Mouse (Mus musculus) embryonic fibroblast, embryonic 13.5 days (primary cell): Measurements from ENCODE around the gene Ccdc17. TPM values are rescaled to one million over a fixed set of nuclear protein-coding genes. Genes with fewer than 3 reads are reported as not detected.
A peak's percentile ranks its signal among the peaks of the same experiment; 100 is the strongest.

Experiments
- H3K27ac ChIP-seq: 2 replicates; pipeline ENCODE4 v1.5.1; 2012; ENCODE audit warnings: low read length, control low read depth, inconsistent platforms; ENCODE audit not compliant: insufficient read depth
- H3K4me1 ChIP-seq: 2 replicates; pipeline ENCODE4 v1.6.1; 2011; ENCODE audit warnings: low read length; ENCODE audit not compliant: control insufficient read depth, insufficient read depth
- H3K4me3 ChIP-seq: 2 replicates; pipeline ENCODE4 v1.5.1; 2011; ENCODE audit warnings: mild to moderate bottlenecking, control low read depth, low read length; ENCODE audit not compliant: insufficient read depth
- CTCF ChIP-seq: IDR thresholded peaks from 2 replicates; pipeline ENCODE4 v1.5.1; 2011; ENCODE audit warnings: mild to moderate bottlenecking, control low read depth, low read length, moderate library complexity, borderline replicate concordance; ENCODE audit not compliant: insufficient read depth
- POLR2A ChIP-seq: IDR thresholded peaks from 2 replicates; pipeline ENCODE4 v1.6.1; 2011; ENCODE audit warnings: low read depth, mild to moderate bottlenecking, control low read depth, low read length, moderate library complexity
- polyA plus RNA-seq: library from polyadenylated mRNA; stranded (reverse); fragments of >200 nt; gene quantifications from 2 replicates; pipeline ENCODE4 v1.2.4, GENCODE M21; 2011; ENCODE audit warnings: low read depth; ENCODE audit not compliant: missing spikeins, insufficient read length

Gene Ccdc17
- 1.9 and 2.6 TPM in 2 replicates for polyA plus RNA-seq

DNA sequence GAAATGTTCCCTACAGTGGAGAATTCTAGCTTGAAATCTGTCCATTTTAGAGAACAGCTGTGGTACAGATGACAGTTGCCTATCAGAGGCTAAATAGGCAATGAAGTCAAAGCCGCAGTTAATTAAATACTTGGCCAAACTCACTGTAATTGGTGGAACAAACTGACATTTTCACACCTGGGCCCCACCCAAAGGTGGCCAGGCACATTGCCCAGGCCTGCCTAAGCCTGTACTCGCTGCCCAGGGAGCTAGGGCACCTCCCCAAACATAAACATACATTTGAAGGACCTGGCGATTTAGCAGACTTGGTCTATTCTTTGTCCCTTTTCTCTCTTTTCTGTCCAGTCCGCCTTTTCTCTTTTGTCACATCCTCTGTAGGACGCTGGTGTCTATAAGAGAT lies at the start of gene Ccdc17:
Gene Ccdc17, plus strand, starts transcription at position 276 of the 400 bp plus-strand sequence.
- no peak for TF ChIP-seq POLR2A
- TF ChIP-seq CTCF: no peak
- H3K4me1 ChIP-seq: peaks cover 4% of the 10 kb centered on the region
- peak within 1 kb of the TSS; percentile 76 for H3K4me3 ChIP-seq
- H3K27ac ChIP-seq: peak within 1 kb of the TSS; percentile 7; the same call in 1 of the 2 replicates

DNA sequence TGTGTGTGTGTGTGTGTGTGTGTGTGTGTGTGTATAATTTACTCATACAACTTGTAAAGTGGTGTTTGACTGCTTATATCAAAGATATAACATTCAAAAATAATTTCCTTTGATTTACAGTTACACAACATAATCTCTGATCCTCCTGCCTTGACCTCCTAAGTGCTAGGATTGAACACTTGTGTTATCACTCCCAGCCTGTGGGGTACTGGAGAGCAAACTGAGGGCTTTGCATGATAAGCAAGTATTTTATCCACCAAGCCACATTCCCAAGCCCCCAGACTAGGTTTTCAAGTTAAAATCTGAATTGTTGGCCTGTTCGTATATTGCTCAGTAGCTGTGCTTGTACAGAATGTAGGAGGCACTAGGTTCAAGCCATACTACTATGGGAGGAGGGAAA lies 46.0 kb upstream of the Ccdc17 start:
- no peak for TF ChIP-seq POLR2A
- no peak for TF ChIP-seq CTCF
- H3K27ac ChIP-seq: no peak overlapping the region
- H3K4me3 ChIP-seq: no peak overlapping the region
- H3K4me1 ChIP-seq: no peaks in the 10 kb centered on the region

DNA sequence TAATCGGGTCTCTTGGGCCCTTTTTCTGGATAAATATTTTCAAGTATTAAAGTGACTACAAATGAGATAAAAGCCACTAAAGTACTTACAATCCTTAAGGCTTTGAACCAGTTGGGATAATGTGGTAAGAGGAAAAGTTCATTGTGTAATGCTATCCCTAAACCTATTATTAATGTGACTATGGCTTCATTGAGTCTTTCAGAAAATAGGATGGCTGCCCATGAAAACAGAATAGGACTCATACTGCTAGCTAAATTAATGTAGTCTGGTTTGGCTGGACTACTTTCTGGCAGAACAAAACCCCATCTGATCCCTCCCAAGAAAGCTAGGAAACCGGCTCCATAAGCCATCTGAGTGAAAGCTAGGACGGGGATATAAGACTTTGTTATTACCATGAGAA lies 43.4 kb upstream of the Ccdc17 start:
- no peak overlapping the region for H3K4me3 ChIP-seq
- TF ChIP-seq POLR2A (no peak), CTCF (no peak)
- no peak overlapping the region for H3K27ac ChIP-seq
- no peaks in the 10 kb centered on the region for H3K4me1 ChIP-seq

DNA sequence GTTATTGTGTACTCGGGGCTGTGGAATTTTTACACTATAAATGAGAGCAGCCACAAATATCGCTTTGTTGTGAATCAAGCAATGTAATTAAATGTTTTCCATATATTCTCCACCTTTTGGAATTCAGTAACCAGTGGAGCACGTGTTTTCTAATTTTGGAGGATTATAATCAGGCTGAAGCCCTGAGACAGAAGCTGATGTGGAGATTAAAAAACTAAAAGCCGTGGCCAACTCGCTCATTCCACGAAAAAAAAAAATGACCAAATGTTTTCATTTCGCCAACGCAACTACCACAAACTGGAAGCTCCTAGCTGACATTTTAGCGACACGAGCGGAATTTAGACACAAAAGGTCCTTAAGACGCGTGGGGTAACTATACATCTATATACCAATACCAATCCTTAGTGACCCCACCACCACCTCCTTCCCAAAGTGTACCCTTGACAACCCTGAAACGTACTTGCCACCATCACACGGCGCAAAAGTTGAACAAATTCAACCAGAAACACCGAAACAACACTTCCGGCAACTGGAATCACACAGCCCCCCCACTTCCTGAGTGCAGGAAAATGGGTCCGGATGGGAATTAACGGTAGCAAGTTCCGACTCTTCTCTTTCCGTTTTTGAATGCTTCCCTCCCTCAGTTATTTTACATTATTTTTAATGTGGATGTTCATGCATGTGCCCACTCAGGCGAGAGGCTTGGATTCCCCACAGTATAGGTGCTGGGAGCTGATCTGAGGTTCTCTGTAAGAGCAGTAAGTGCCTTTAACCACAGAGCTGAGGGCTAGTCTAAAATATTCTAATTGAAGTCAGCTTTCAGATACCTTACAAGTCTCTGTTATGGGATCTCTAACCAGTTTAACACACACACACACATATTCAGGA lies 40.8 kb upstream of the Ccdc17 start, which contains the start of gene Tmem69:
Gene Tmem69, minus strand, starts transcription at position 524 of the 888 bp plus-strand sequence.
- TF ChIP-seq CTCF: no peak
- peak; percentile 85 for TF ChIP-seq POLR2A
- Histone ChIP-seq H3K4me3 (peak within 1 kb of the TSS; percentile 78), H3K4me1 (no peaks in the 10 kb centered on the region), H3K27ac (peak within 1 kb of the TSS; percentile 90)

DNA sequence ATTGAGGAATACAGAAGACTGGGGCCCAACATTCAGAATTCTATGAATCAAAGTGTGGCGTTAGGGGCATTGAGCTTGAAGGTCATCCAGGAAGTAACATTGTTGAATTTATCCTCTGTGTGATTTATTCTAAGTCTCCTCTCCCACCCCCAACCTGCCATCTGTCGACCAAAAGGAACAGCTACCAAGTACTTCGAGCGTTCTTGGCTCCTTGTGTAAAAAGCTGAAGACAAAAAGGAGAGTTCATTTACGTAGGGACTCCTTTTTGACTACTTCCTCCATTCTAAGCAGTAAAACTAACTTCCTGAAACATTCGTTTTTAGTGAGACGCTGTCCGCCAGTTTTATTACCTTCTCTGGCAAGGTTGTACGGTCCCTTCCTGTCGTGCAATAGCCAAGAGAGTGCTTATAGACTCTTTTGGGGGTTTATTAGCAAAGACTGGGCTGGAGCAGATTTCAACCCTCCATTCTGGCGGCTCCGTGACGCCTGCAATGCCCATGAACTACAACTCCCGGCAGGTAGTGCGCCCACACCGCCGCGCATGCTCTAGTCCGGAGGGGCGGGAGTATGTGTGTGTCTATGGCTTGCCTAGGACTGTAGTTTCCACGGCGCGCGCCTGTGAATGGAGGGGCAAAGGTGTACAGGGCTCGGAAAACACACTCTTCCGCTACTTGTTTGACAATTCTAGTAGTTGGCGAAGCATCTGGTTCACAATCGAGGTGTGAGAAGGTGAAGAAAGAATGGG lies 39.7 kb upstream of the Ccdc17 start:
- TF ChIP-seq POLR2A (peak; percentile 80), CTCF (no peak)
- no peaks in the 10 kb centered on the region for H3K4me1 ChIP-seq
- H3K27ac ChIP-seq: peak overlapping the region; percentile 95
- peak overlapping the region; percentile 78 for H3K4me3 ChIP-seq

DNA sequence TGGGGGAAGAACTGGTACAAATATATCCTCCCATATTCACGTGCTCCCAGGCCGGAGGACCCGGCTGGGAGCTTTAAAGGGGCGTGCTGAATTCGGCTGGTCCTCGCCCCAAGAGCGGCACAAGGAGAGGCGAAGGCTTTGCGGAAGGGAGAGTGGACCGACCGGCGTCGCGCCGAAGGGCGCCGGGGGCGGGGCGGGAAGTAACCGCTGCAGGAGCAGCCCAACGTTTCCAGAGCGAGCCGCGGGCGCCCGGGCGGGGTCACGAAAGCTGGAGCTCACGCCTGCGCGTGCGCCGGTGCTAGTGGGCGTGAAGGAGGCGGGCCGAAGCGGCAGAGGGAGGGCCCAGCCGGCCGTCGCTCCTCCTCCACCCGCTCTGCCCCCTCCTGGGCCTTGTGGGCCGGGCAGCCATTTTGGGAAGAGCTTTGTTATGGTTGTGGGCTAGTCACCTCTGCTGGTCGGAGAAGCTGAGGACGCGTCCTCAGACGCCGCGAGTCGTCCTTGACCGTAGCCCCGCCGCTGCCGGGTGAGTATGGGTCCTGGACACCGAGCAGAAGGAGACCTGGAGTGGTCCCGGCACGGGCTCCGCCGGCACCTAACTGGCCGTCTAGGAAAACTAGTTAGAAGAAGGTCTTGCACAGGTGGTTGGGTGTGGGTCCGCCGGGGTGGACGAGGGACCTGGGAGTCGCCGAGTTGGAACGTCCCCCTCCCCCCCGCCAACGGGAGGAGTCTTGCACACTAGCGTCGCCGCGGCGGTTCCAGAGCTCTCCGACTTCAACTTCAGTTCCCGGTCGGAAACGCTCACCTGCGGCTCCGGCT lies 38.9 kb upstream of the Ccdc17 start, which contains the start of gene Gpbp1l1:
Gene Gpbp1l1, plus strand, starts transcription at position 353 of the 816 bp plus-strand sequence.
- H3K4me1 ChIP-seq: no peaks in the 10 kb centered on the region
- H3K27ac ChIP-seq: peak within 1 kb of the TSS; percentile 95
- peak within 1 kb of the TSS; percentile 87 for H3K4me3 ChIP-seq
- TF ChIP-seq CTCF (no peak), POLR2A (peak; percentile 52)

DNA sequence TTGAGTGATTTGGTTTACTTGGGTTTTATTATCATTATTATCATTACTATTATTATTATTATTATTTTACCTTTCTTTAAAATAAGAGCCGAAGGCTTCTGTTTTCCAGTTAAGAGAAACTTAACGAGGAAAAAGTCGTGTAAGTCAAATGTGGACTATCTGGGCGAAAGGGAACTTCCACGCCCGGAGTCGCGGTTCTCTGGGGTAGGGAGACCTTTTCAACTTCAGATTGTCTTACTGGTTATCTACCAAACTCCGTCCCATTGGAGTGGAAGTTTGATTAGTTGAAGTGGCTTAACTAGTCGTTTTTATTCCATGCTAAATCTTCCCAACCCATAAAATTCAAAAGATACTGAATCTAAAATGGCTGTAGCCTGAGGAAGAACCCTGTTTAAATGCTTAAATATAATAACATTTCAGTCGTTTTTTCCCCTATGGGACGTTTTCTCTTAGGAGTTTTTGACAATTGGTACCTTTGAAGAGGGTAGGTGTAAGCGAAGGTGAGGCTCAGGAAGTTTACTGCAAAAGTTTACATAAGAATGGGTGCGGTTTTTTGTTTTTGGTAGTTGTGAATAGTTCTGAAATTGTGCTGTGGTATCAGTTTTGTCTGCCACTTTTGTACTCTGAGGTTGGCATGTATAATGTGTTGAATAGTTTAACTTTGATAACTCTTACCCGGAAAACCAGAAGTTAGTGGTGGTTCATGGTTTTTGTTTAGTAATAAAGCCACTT lies 38.1 kb upstream of the Ccdc17 start:
- Histone ChIP-seq H3K4me1 (no peaks in the 10 kb centered on the region), H3K4me3 (peak overlapping the region; percentile 87), H3K27ac (no peak overlapping the region)
- TF ChIP-seq POLR2A (no peak), CTCF (no peak)

DNA sequence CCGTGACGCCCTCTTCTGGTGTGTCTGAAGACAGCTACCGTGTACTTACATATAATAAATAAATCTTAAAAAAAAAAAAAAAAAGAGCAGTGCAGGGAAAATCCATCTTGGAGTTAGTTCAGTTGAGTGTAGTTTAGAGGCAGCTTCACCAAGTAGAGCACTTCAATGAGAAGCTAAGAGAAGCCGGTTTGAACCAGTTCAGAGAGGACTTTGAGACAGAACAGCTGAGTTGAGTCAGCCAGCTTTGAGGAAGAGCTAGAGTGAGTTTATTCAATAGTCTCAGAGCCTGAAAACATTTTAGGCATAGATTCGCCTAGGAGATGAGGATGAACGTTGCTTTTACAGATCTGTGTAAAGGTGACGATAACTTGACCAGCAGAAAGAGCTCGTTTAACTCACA lies 661 bp upstream of the Ccdc17 start:
- Histone ChIP-seq H3K4me3 (no peak overlapping the region), H3K27ac (no peak overlapping the region), H3K4me1 (peaks cover 4% of the 10 kb centered on the region)
- TF ChIP-seq POLR2A (no peak), CTCF (no peak)
